Mouse (Mus musculus) limb, embryonic 13.5 days (tissue): ENCODE measurements around the gene Tcaf2. TPM values are rescaled to one million over a fixed set of nuclear protein-coding genes. Genes with fewer than 3 reads are reported as not detected.

Source experiments
- ATAC-seq: fragments of 200-750 bp; cut with Nextera tagmentation; 2 replicates; pipeline ENCODE4 v1.8.0; 2017; ENCODE audit warnings: low read depth, moderate number of reproducible peaks, moderate TSS enrichment; ENCODE audit not compliant: low FRiP score
- H3K27ac ChIP-seq: fragments of 300-500 bp; sonication (generic); 2 replicates; pipeline ENCODE4 v1.5.1; 2015; ENCODE audit warnings: inconsistent platforms, mild to moderate bottlenecking, moderate library complexity
- H3K27me3 ChIP-seq: fragments of 300-500 bp; sonication (generic); 2 replicates; pipeline ENCODE4 v1.6.1; 2015; ENCODE audit warnings: mild to moderate bottlenecking, inconsistent platforms
- H3K36me3 ChIP-seq: fragments of 300-500 bp; sonication (generic); 2 replicates; pipeline ENCODE4 v1.6.1; 2015; ENCODE audit warnings: inconsistent platforms, mild to moderate bottlenecking, moderate library complexity
- H3K4me1 ChIP-seq: fragments of 300-500 bp; sonication (generic); 2 replicates; pipeline ENCODE4 v1.6.1; 2015; ENCODE audit warnings: inconsistent platforms
- H3K4me2 ChIP-seq: fragments of 300-500 bp; sonication (generic); replicated peaks from 2 replicates; pipeline ENCODE4 v1.6.1; 2015; ENCODE audit warnings: inconsistent platforms, mild to moderate bottlenecking, moderate library complexity
- H3K4me3 ChIP-seq: fragments of 300-500 bp; sonication (generic); 2 replicates; pipeline ENCODE4 v1.5.1; 2015; ENCODE audit warnings: moderate library complexity, mild to moderate bottlenecking, inconsistent platforms
- H3K9ac ChIP-seq: fragments of 300-500 bp; sonication (generic); 2 replicates; pipeline ENCODE4 v1.6.1; 2015; ENCODE audit warnings: mild to moderate bottlenecking, inconsistent platforms
- H3K9me3 ChIP-seq: fragments of 300-500 bp; sonication (generic); 2 replicates; pipeline ENCODE4 v1.6.1; 2016; ENCODE audit warnings: inconsistent platforms
- WGBS: fragments of 180-500 bp; shearing (Covaris S2); methylation state at CpG from one replicate; pipeline ENCODE4 v1.1.7; 2015; 5-methylcytosine and 5-hydroxymethylcytosine counted together
- polyA plus RNA-seq: library from polyadenylated mRNA; unstranded; fragments of >200 nt; fragmentation: Nextera tagmentation; extraction: Ambion mirVana; gene quantifications from 2 replicates; pipeline ENCODE4 v1.2.1, GENCODE M21; 2015

The Tcaf2 gene
- polyA plus RNA-seq, result 5.6 TPM in 2 replicates

- Histone ChIP-seq H3K9me3 (no peaks in the 10 kb centered on the region), H3K9ac (peak within 1 kb of the TSS; percentile 36; the same call in 1 of the 2 replicates), H3K27ac (no peak within 1 kb of the TSS), H3K4me2 (peak within 1 kb of the TSS; percentile 68), H3K36me3 (no peaks in the 10 kb centered on the region), H3K27me3 (no peaks in the 10 kb centered on the region), H3K4me3 (peak within 1 kb of the TSS; percentile 43), H3K4me1 (no peaks in the 10 kb centered on the region)
- under 1% methylated on average over 23 of the region's 23 CpGs for WGBS
- ATAC-seq, result peak; percentile 98
Observed at GRCm38 (mm10) chr6:42644912-42645549, at the start of gene Tcaf2. Tcaf2 (minus strand) TSS chr6:42645254.

DNA sequence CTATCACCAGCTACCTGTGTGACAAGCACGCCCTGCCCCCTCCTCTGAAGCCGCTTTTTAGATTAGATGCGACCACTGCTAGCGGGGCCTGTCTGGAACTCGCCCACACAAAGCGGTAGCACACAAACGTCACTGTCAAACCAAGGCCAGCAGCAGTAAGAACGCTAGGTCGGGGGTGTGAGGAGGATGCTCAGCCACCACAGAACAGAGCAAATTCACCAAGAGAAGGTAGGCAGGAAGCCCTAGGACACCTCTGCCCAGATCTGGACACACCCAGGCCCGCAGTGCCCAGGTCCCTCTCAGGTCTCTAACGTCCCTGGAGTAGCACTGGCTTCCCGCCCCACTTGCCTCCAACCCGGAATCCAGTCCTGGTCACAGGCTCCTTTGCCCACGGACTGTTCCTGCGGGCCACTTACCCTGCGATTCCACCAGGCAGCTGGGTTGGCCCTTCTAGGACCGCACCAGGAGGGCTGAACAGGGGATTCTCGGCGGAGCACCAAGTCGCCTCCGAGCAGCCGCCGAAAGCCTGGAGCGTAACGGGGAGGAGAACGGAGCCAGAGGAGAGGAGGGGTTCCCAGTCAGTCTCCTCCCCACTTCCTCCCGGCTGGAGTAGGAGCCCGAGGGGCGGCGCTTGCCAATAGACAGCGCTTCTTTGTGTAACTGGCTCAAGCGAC is 47.6 kb upstream of the Tcaf2 start:
- H3K36me3 ChIP-seq, result peaks cover 14% of the 10 kb centered on the region
- peak overlapping the region; percentile 84 for H3K4me2 ChIP-seq
- H3K27ac ChIP-seq, result peak overlapping the region; percentile 95
- H3K9me3 ChIP-seq, result no peaks in the 10 kb centered on the region
- no peaks in the 10 kb centered on the region for H3K27me3 ChIP-seq
- 0% methylated on average over 32 of the region's 32 CpGs for WGBS
- H3K4me3 ChIP-seq, result peak overlapping the region; percentile 80
- peak overlapping the region; percentile 87 for H3K9ac ChIP-seq
- peaks cover 8% of the 10 kb centered on the region for H3K4me1 ChIP-seq
- peak; percentile 94 for ATAC-seq

- ATAC-seq, result peak; percentile 88
- peak overlapping the region; percentile 80 for H3K4me3 ChIP-seq
- H3K9me3 ChIP-seq, result no peaks in the 10 kb centered on the region
- H3K4me2 ChIP-seq, result peak overlapping the region; percentile 84
- peak overlapping the region; percentile 87 for H3K9ac ChIP-seq
- H3K36me3 ChIP-seq, result peaks cover 19% of the 10 kb centered on the region
- no peaks in the 10 kb centered on the region for H3K27me3 ChIP-seq
- WGBS, result 0% methylated on average over 9 of the region's 10 CpGs
- H3K27ac ChIP-seq, result peak overlapping the region; percentile 95
- peaks cover 8% of the 10 kb centered on the region for H3K4me1 ChIP-seq
Observed at GRCm38 (mm10) chr6:42692154-42692516, 47.1 kb upstream of the Tcaf2 start.

DNA sequence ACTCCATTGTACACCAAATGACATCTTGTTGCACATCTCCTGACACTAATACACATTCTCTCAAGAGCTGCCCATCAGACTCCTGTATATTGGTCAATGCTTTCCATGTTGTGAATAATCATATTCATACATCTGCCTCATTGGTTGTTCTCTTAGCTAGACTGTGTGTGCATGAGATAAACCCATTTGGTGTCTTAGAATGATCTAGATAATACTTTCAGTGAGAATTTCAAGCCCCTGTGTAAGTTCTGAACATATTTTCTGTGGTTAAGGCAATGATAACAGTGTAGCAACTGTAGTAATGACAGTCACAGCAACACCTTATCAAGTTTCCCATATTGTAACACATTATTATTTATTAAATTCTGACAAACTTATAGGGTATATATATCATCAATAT is 44.7 kb upstream of the Tcaf2 start:
- H3K27me3 ChIP-seq, result no peaks in the 10 kb centered on the region
- no peak for ATAC-seq
- no peak overlapping the region for H3K4me3 ChIP-seq
- no peak overlapping the region for H3K27ac ChIP-seq
- no peak overlapping the region for H3K4me2 ChIP-seq
- peaks cover 41% of the 10 kb centered on the region for H3K36me3 ChIP-seq
- no peaks in the 10 kb centered on the region for H3K9me3 ChIP-seq
- H3K4me1 ChIP-seq, result peaks cover 8% of the 10 kb centered on the region
- no peak overlapping the region for H3K9ac ChIP-seq

DNA sequence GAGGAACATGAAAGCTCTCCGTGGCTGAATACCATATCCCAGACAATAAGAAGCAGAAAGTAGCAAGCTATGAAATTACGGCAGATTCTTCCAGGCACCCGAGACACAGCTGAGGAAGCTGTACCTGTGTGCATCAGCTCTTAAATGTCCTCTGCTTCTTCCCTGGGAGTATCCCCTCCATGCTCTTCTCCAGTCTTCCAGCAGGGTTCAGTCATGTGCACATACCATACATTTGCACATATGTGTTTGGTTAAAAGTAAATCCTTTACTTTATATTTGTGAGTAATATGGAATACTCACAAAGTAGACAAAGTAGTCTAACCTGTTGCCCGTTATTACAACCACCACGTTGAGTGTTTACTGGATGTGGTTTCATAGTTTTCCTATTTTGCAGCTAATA is 42.9 kb upstream of the Tcaf2 start:
- no peak overlapping the region for H3K9ac ChIP-seq
- H3K4me1 ChIP-seq, result peaks cover 8% of the 10 kb centered on the region
- H3K27ac ChIP-seq, result no peak overlapping the region
- H3K4me2 ChIP-seq, result no peak overlapping the region
- H3K36me3 ChIP-seq, result peaks cover 51% of the 10 kb centered on the region
- no peaks in the 10 kb centered on the region for H3K27me3 ChIP-seq
- H3K9me3 ChIP-seq, result no peaks in the 10 kb centered on the region
- WGBS, result 76% methylated on average over 5 of the region's 5 CpGs
- H3K4me3 ChIP-seq, result no peak overlapping the region
- no peak for ATAC-seq

- H3K4me1 ChIP-seq, result no peaks in the 10 kb centered on the region
- no peaks in the 10 kb centered on the region for H3K27me3 ChIP-seq
- no peaks in the 10 kb centered on the region for H3K9me3 ChIP-seq
- no peak for ATAC-seq
- H3K36me3 ChIP-seq, result peaks cover 68% of the 10 kb centered on the region
- no peak overlapping the region for H3K4me3 ChIP-seq
- WGBS, result 84% methylated on average over 7 of the region's 7 CpGs
- no peak overlapping the region for H3K27ac ChIP-seq
- no peak overlapping the region for H3K4me2 ChIP-seq
- H3K9ac ChIP-seq, result no peak overlapping the region
Observed at GRCm38 (mm10) chr6:42680077-42680476, 35.0 kb upstream of the Tcaf2 start.

DNA sequence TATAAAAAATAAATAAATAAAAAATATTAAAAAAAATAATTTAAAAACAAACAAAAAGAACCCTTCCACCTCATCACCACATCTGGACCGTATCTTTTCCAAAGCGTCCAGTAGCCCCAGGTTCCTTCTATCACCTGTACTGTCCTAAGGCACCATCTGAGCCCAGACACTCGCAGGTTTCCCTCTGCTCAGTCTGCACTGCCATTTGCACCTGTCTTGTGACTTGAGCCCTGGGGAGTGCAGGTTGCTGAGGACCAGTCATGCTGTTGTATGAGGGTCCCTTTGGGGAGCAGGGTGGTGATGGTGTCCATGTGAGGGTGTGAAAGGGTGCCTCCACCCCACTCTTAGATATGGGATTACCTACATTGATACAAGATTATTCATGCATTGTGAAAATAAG is 31.0 kb upstream of the Tcaf2 start:
- Histone ChIP-seq H3K27ac (no peak overlapping the region), H3K4me3 (no peak overlapping the region), H3K9me3 (no peaks in the 10 kb centered on the region), H3K4me2 (no peak overlapping the region), H3K9ac (no peak overlapping the region), H3K4me1 (no peaks in the 10 kb centered on the region), H3K27me3 (no peaks in the 10 kb centered on the region), H3K36me3 (peaks cover 83% of the 10 kb centered on the region)
- ATAC-seq, result no peak
- WGBS, result 91% methylated on average over 3 of the region's 3 CpGs

DNA sequence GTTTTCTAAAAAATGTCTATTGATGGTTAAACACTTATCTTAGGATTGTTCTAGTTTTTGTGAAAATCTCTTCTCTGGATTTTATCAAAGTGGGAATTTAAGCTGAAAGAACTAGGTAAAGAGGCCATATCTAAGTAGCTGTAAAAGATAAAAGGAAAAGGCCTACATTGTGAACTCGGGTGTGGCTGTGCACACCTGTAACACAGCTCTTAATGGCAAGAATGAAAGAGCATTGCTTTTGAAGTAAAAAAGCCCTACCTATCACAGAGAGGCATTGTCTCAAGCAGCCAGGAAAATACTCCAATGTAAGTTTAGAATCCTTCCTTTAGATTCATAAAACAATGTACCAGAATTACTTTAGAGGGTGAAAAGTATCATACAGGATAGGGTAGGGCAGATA is 26.7 kb upstream of the Tcaf2 start:
- Histone ChIP-seq H3K27ac (no peak overlapping the region), H3K4me1 (no peaks in the 10 kb centered on the region), H3K4me3 (no peak overlapping the region), H3K27me3 (no peaks in the 10 kb centered on the region), H3K36me3 (peaks cover 58% of the 10 kb centered on the region), H3K9me3 (no peaks in the 10 kb centered on the region), H3K9ac (no peak overlapping the region), H3K4me2 (no peak overlapping the region)
- ATAC-seq, result no peak
- 83% methylated on average over 1 of the region's 1 CpGs for WGBS

GRCm38 (mm10) chr6:42667722-42668121 is 22.7 kb upstream of the Tcaf2 start:
- no peaks in the 10 kb centered on the region for H3K4me1 ChIP-seq
- H3K9ac ChIP-seq, result no peak overlapping the region
- no peak overlapping the region for H3K4me3 ChIP-seq
- peaks cover 18% of the 10 kb centered on the region for H3K36me3 ChIP-seq
- no peaks in the 10 kb centered on the region for H3K27me3 ChIP-seq
- 91% methylated on average over 2 of the region's 2 CpGs for WGBS
- no peak for ATAC-seq
- H3K9me3 ChIP-seq, result no peaks in the 10 kb centered on the region
- no peak overlapping the region for H3K27ac ChIP-seq
- no peak overlapping the region for H3K4me2 ChIP-seq

GRCm38 (mm10) chr6:42661739-42662138 is 16.7 kb upstream of the Tcaf2 start:
- no peak overlapping the region for H3K4me3 ChIP-seq
- no peaks in the 10 kb centered on the region for H3K4me1 ChIP-seq
- no peaks in the 10 kb centered on the region for H3K9me3 ChIP-seq
- ATAC-seq, result peak; percentile 66
- H3K27me3 ChIP-seq, result no peaks in the 10 kb centered on the region
- no peaks in the 10 kb centered on the region for H3K36me3 ChIP-seq
- no peak overlapping the region for H3K27ac ChIP-seq
- 38% methylated on average over 2 of the region's 2 CpGs for WGBS
- H3K4me2 ChIP-seq, result no peak overlapping the region
- H3K9ac ChIP-seq, result no peak overlapping the region

GRCm38 (mm10) chr6:42634393-42634792 is 10.7 kb downstream of the Tcaf2 start:
- 89% methylated on average over 5 of the region's 5 CpGs for WGBS
- no peaks in the 10 kb centered on the region for H3K9me3 ChIP-seq
- no peaks in the 10 kb centered on the region for H3K4me1 ChIP-seq
- no peak overlapping the region for H3K9ac ChIP-seq
- no peak for ATAC-seq
- no peaks in the 10 kb centered on the region for H3K36me3 ChIP-seq
- H3K27me3 ChIP-seq, result no peaks in the 10 kb centered on the region
- no peak overlapping the region for H3K4me3 ChIP-seq
- H3K27ac ChIP-seq, result no peak overlapping the region
- no peak overlapping the region for H3K4me2 ChIP-seq

DNA sequence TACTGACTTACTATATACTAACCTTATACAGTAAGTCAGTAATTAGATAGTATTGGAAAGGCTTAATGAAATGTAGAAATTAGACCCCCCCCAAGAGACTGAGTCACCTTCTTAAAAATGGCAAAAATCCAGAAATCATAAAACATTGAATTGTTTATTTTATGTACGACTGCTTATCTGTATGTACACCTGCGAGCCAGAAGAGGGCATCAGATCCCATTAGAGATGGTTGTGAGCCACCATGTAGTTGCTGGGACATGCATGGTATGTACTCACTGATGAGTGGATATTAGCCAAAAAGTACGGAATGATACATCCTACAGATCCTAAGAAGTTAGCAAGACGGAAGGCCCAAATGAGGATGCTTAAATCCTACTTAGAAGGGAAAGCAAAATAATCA is 13.7 kb downstream of the Tcaf2 start:
- WGBS, result 73% methylated on average over 4 of the region's 4 CpGs
- no peak for ATAC-seq
- Histone ChIP-seq H3K9me3 (no peaks in the 10 kb centered on the region), H3K27me3 (no peaks in the 10 kb centered on the region), H3K27ac (no peak overlapping the region), H3K4me1 (no peaks in the 10 kb centered on the region), H3K36me3 (no peaks in the 10 kb centered on the region), H3K9ac (no peak overlapping the region), H3K4me2 (no peak overlapping the region), H3K4me3 (no peak overlapping the region)

GRCm38 (mm10) chr6:42616904-42617303 is 28.1 kb downstream of the Tcaf2 start:
- no peaks in the 10 kb centered on the region for H3K27me3 ChIP-seq

More at GRCm38 (mm10) chr6:42616904-42617303, 28.1 kb downstream of the Tcaf2 start:
- Histone ChIP-seq H3K4me3 (no peak overlapping the region), H3K9me3 (no peaks in the 10 kb centered on the region), H3K36me3 (no peaks in the 10 kb centered on the region), H3K4me1 (no peaks in the 10 kb centered on the region), H3K9ac (no peak overlapping the region), H3K4me2 (no peak overlapping the region), H3K27ac (no peak overlapping the region)
- ATAC-seq, result no peak
- 91% methylated on average over 2 of the region's 2 CpGs for WGBS
